ENCODE assay signal across 26 mouse cellular contexts in genomic region chr15:82621993-82622392, GRCm38 (mm10). TPM values are rescaled to one million over a fixed set of nuclear protein-coding genes. Genes with fewer than 3 reads are reported as not detected.
"Had no signal": no experiment of that assay in that cellular context is flagged by ENCODE, and none has a peak within 500 bp of the region (broad histone marks: within the 10 kb centered on the region; RNA-seq: fewer than 3 reads in every experiment).

No protein-coding gene starts in this region.

- DNase-seq: lung, adult 18-20 months; lung, embryonic 14.5 days; lung, postnatal 10 days; lung, postnatal 4 days; midbrain, embryonic 14.5 days; retina, postnatal 1 day; right cerebral cortex, adult 18-20 months; right cerebral cortex, postnatal 25 days; right cerebral cortex, postnatal 4 days; spleen, adult 18-20 months; thymus, adult 2 months; thymus, postnatal 25 days; thymus, postnatal 4 days had no signal

- H3K27me3 ChIP-seq: midbrain, embryonic 12.5 days; neural tube, embryonic 13.5 days; neural tube, embryonic 15.5 days had no signal

- H3K27ac ChIP-seq: midbrain, embryonic 10.5 days; midbrain, embryonic 12.5 days; neural tube, embryonic 13.5 days; neural tube, embryonic 15.5 days had no signal

- ATAC-seq: midbrain, embryonic 16.5 days had no signal

- H3K4me3 ChIP-seq: midbrain, embryonic 10.5 days; midbrain, embryonic 12.5 days; myocyte; neural tube, embryonic 13.5 days; neural tube, embryonic 15.5 days had no signal

- H3K4me2 ChIP-seq: lung, embryonic 14.5 days; midbrain, embryonic 12.5 days; neural tube, embryonic 13.5 days; neural tube, embryonic 15.5 days had no signal

- H3K9me3 ChIP-seq: midbrain, embryonic 10.5 days; midbrain, embryonic 12.5 days; neural tube, embryonic 13.5 days; neural tube, embryonic 15.5 days had no signal

- H3K9ac ChIP-seq: lung, embryonic 14.5 days; midbrain, embryonic 12.5 days; neural tube, embryonic 13.5 days; neural tube, embryonic 15.5 days had no signal

- H3K36me3 ChIP-seq: midbrain, embryonic 10.5 days; midbrain, embryonic 12.5 days; neural tube, embryonic 13.5 days; neural tube, embryonic 15.5 days had no signal

- H3K4me1 ChIP-seq: midbrain, embryonic 10.5 days; midbrain, embryonic 12.5 days; neural tube, embryonic 13.5 days; neural tube, embryonic 15.5 days had no signal

RNA-seq across cellular contexts. Expression of gene Cyp2d34, which starts 1.2 kb away (rescaled TPM):
- polyA plus RNA-seq: lung, embryonic 14.5 days; lung, embryonic 16.5 days; midbrain, embryonic 10.5 days; midbrain, embryonic 12.5 days; midbrain, embryonic 14.5 days; midbrain, embryonic 16.5 days; myocyte; neural tube, embryonic 11.5 days; neural tube, embryonic 13.5 days; neural tube, embryonic 15.5 days; small intestine, adult 2 months; stomach, embryonic 14.5 days; stomach, embryonic 16.5 days; testis, adult 2 months; urinary bladder, adult 2 months had no signal
